In genomic region chr8:12324561-12324960, GRCm38 (mm10) we compare ENCODE assay signal across 23 mouse cellular contexts. TPM values are rescaled to one million over a fixed set of nuclear protein-coding genes. Genes with fewer than 3 reads are reported as not detected.
DNase-seq lines count a peak whose midpoint lies in the region; ATAC-seq and TF ChIP-seq lines count a peak whose summit lies in the region.
"Had no signal": no experiment of that assay in that cellular context is flagged by ENCODE, and none has a peak within 500 bp of the region (broad histone marks: within the 10 kb centered on the region; RNA-seq: fewer than 3 reads in every experiment).

No protein-coding gene starts in this region.

- H3K4me3 ChIP-seq in forebrain, embryonic 10.5 days: peak overlapping the region; percentile 22; the same call in 1 of the 2 replicates
- H3K4me3 ChIP-seq in forebrain, embryonic 11.5 days (ENCODE audit: low read depth, low read length): no peak overlapping the region
- no peak overlapping the region for H3K4me3 ChIP-seq in neural tube, embryonic 12.5 days
- H3K4me3 ChIP-seq in hindbrain, postnatal 0 days (ENCODE audit: low read length): no peak overlapping the region
- H3K4me3 ChIP-seq in kidney, embryonic 15.5 days (replicated peaks): no peak overlapping the region
- H3K4me3 ChIP-seq: erythroblast, embryonic 14.5 days; intestine, embryonic 15.5 days had no signal

- H3K4me2 ChIP-seq in forebrain, embryonic 11.5 days (ENCODE audit: low read depth, low read length, severe bottlenecking): no peak overlapping the region
- peak overlapping the region; percentile 40 for H3K4me2 ChIP-seq in neural tube, embryonic 12.5 days (replicated peaks)
- H3K4me2 ChIP-seq in hindbrain, postnatal 0 days (ENCODE audit: low read depth, low read length): peak overlapping the region; percentile 38
- no peak overlapping the region for H3K4me2 ChIP-seq in kidney, embryonic 15.5 days
- H3K4me2 ChIP-seq: intestine, embryonic 15.5 days; liver, embryonic 11.5 days; lung, embryonic 14.5 days had no signal

- no peak overlapping the region for H3K9ac ChIP-seq in forebrain, embryonic 11.5 days (ENCODE audit: low read length)
- H3K9ac ChIP-seq in neural tube, embryonic 12.5 days: no peak overlapping the region
- peak overlapping the region; percentile 28; the same call in 1 of the 2 replicates for H3K9ac ChIP-seq in hindbrain, postnatal 0 days (replicated peaks; ENCODE audit: low read length)
- no peak overlapping the region for H3K9ac ChIP-seq in kidney, embryonic 15.5 days
- H3K9ac ChIP-seq: intestine, embryonic 15.5 days; lung, embryonic 14.5 days had no signal

- peaks cover 99% of the 10 kb centered on the region for H3K27me3 ChIP-seq in forebrain, embryonic 10.5 days (ENCODE audit: poor library complexity, severe bottlenecking)
- H3K27me3 ChIP-seq in forebrain, embryonic 11.5 days (ENCODE audit: control insufficient read depth, insufficient read depth, low read length): peaks cover 43% of the 10 kb centered on the region
- peaks cover 12% of the 10 kb centered on the region for H3K27me3 ChIP-seq in neural tube, embryonic 12.5 days (replicated peaks)
- H3K27me3 ChIP-seq in hindbrain, postnatal 0 days (ENCODE audit: insufficient read depth, low read length): peaks cover 12% of the 10 kb centered on the region; the same call in 1 of the 2 replicates
- peaks cover 70% of the 10 kb centered on the region for H3K27me3 ChIP-seq in kidney, embryonic 15.5 days

- no peaks in the 10 kb centered on the region for H3K9me3 ChIP-seq in forebrain, embryonic 10.5 days
- H3K9me3 ChIP-seq in forebrain, embryonic 11.5 days (ENCODE audit: control insufficient read depth, low read length): no peaks in the 10 kb centered on the region
- no peaks in the 10 kb centered on the region for H3K9me3 ChIP-seq in neural tube, embryonic 12.5 days
- no peaks in the 10 kb centered on the region for H3K9me3 ChIP-seq in hindbrain, postnatal 0 days (ENCODE audit: low read length)
- no peaks in the 10 kb centered on the region for H3K9me3 ChIP-seq in kidney, embryonic 15.5 days (replicated peaks)
- H3K9me3 ChIP-seq: intestine, embryonic 15.5 days had no signal

- peaks cover 75% of the 10 kb centered on the region for H3K4me1 ChIP-seq in forebrain, embryonic 10.5 days
- H3K4me1 ChIP-seq in forebrain, embryonic 11.5 days (replicated peaks; ENCODE audit: control insufficient read depth, insufficient read depth, low read length): peaks cover 38% of the 10 kb centered on the region
- H3K4me1 ChIP-seq in neural tube, embryonic 12.5 days: peaks cover 39% of the 10 kb centered on the region
- peaks cover 22% of the 10 kb centered on the region for H3K4me1 ChIP-seq in hindbrain, postnatal 0 days (ENCODE audit: insufficient read depth, low read length)
- H3K4me1 ChIP-seq in kidney, embryonic 15.5 days: peaks cover 17% of the 10 kb centered on the region

- 21% methylated on average over 10 of the region's 10 CpGs for WGBS in forebrain, embryonic 10.5 days
- WGBS in forebrain, embryonic 11.5 days: 19% methylated on average over 10 of the region's 10 CpGs
- 13% methylated on average over 10 of the region's 10 CpGs for WGBS in neural tube, embryonic 12.5 days
- 23% methylated on average over 10 of the region's 10 CpGs for WGBS in hindbrain, postnatal 0 days
- WGBS in kidney, embryonic 15.5 days: 25% methylated on average over 10 of the region's 10 CpGs

- H3K36me3 ChIP-seq in forebrain, embryonic 10.5 days (replicated peaks): no peaks in the 10 kb centered on the region
- H3K36me3 ChIP-seq in forebrain, embryonic 11.5 days (ENCODE audit: control insufficient read depth, insufficient read depth, low read length): no peaks in the 10 kb centered on the region
- H3K36me3 ChIP-seq in neural tube, embryonic 12.5 days: no peaks in the 10 kb centered on the region
- H3K36me3 ChIP-seq in hindbrain, postnatal 0 days (ENCODE audit: insufficient read depth, low read length): no peaks in the 10 kb centered on the region
- H3K36me3 ChIP-seq in kidney, embryonic 15.5 days: no peaks in the 10 kb centered on the region
- H3K36me3 ChIP-seq: intestine, embryonic 15.5 days had no signal

- TF ChIP-seq CTCF in hindbrain, postnatal 0 days (IDR thresholded peaks at IDR 0.05; ENCODE audit: low read depth): no peak

- DNase-seq in forebrain, embryonic 10.5 days (ENCODE audit: extremely low spot score, low spot score): no peak
- DNase-seq in forebrain, embryonic 11.5 days (ENCODE audit: low spot score): no peak
- no peak for DNase-seq in neural tube, embryonic 10.5 days (ENCODE audit: extremely low spot score, low spot score)
- no peak for DNase-seq in hindbrain, postnatal 0 days (ENCODE audit: low spot score)
- DNase-seq: cerebellum, adult 9-11 months; heart, postnatal 10 days; lung, embryonic 14.5 days; thymus, adult 2 months had no signal

- ATAC-seq in forebrain, embryonic 11.5 days (replicated peaks; ENCODE audit: low FRiP score): no peak
- ATAC-seq in neural tube, embryonic 12.5 days (ENCODE audit: low FRiP score, low read depth): no peak
- ATAC-seq in hindbrain, postnatal 0 days: no peak
- no peak for ATAC-seq in kidney, embryonic 15.5 days (replicated peaks; ENCODE audit: low FRiP score)
- ATAC-seq in erythroid progenitor cell, adult 5-6 weeks (replicated peaks; ENCODE audit: low FRiP score, poor library complexity, severe bottlenecking): no peak
- ATAC-seq in monocyte, adult 5-6 weeks (replicated peaks; ENCODE audit: insufficient number of reproducible peaks, low FRiP score, low TSS enrichment, poor library complexity, severe bottlenecking): no peak
- ATAC-seq: intestine, embryonic 15.5 days had no signal

- peak overlapping the region; percentile 51; the same call in 1 of the 2 replicates for H3K27ac ChIP-seq in forebrain, embryonic 10.5 days
- no peak overlapping the region for H3K27ac ChIP-seq in forebrain, embryonic 11.5 days (ENCODE audit: low read depth, low read length)
- H3K27ac ChIP-seq in neural tube, embryonic 12.5 days: no peak overlapping the region
- no peak overlapping the region; the same call in 1 of the 2 replicates for H3K27ac ChIP-seq in hindbrain, postnatal 0 days
- no peak overlapping the region for H3K27ac ChIP-seq in kidney, embryonic 15.5 days
- H3K27ac ChIP-seq: intestine, embryonic 15.5 days had no signal

RNA-seq across cellular contexts. Expression of gene A230072I06Rik, which starts 45.9 kb away (rescaled TPM):
- not detected in 2 replicates for polyA plus RNA-seq in forebrain, embryonic 10.5 days (2016; fragmentation: Nextera tagmentation; extraction: Ambion mirVana)
- not detected in 2 replicates for polyA plus RNA-seq in forebrain, embryonic 11.5 days (2014; fragmentation: Nextera tagmentation; extraction: Ambion mirVana)
- not detected in 2 replicates for polyA plus RNA-seq in neural tube, embryonic 12.5 days (2016; fragmentation: Nextera tagmentation; extraction: Ambion mirVana)
- total RNA-seq in hindbrain, postnatal 0 days (2014; rRNA removed): 0.36 and 0.63 TPM in 2 replicates
- polyA plus RNA-seq in hindbrain, postnatal 0 days (2015; fragmentation: Nextera tagmentation; extraction: Ambion mirVana): not detected in 2 replicates
- polyA plus RNA-seq in kidney, embryonic 15.5 days (2015; fragmentation: Nextera tagmentation; extraction: Ambion mirVana): not detected in 2 replicates
- not detected in 2 replicates for total RNA-seq in erythroid progenitor cell, adult 5-6 weeks (2015; ENCODE audit: low replicate concordance)
- not detected in 2 replicates for total RNA-seq in erythroid progenitor cell, adult 5-6 weeks (2017; ENCODE audit: low replicate concordance)
- 1.5 TPM in 1 of 3 replicates, not detected in the others for total RNA-seq in monocyte, adult 5-6 weeks (2017)
- total RNA-seq: adrenal gland, postnatal 14 days; CH12.LX; heart, postnatal 10 days; layer of hippocampus, adult 8-10 months; left cerebral cortex, postnatal 14 days; megakaryocyte progenitor cell, adult 5-6 weeks had no signal
- polyA plus RNA-seq: erythroblast, embryonic 14.5 days; gonadal fat pad, adult 2 months; intestine, embryonic 15.5 days; kidney, embryonic 16.5 days; liver, embryonic 11.5 days; lung, embryonic 14.5 days; small intestine, adult 2 months; thymus, adult 2 months had no signal

Comparison
In these comparisons a context has a peak if more than half of its experiments do, and no peak if none do; other contexts are left out.
1. H3K4me2 ChIP-seq: peak in neural tube, embryonic 12.5 days (single experiment) and hindbrain, postnatal 0 days (single experiment); none in forebrain, embryonic 11.5 days (single experiment) and kidney, embryonic 15.5 days (single experiment).